Mouse (Mus musculus) right cerebral cortex, postnatal 10 days (tissue): ENCODE measurements around the gene Plpp3.

Experiments used
- DNase-seq, 2 experiments: peaks; one replicate each; pipeline ENCODE4 v3.0.0; 2021; ENCODE audit warnings: low spot score in 2 of 2

The Plpp3 gene

DNA sequence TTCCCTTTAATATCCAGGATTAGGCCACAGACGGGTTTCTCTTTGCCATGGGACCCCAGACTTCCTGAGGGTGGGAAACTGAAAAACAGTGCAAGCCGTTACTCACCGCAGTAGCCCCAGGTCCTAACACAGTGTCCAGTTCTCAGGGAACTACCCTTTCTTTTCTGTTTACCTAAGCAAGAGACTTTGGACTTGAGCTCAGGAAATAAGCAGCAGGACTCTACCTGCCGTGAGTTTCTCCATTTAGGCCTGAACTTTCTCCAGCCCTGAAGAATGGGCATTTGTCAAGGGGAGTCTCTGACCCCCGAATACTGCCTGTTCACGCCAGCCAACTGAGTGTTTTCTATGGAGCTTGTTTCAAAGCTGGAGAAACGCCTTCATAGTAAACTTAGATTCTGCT, 31.7 kb downstream of the Plpp3 start:
- no peak for DNase-seq

DNA sequence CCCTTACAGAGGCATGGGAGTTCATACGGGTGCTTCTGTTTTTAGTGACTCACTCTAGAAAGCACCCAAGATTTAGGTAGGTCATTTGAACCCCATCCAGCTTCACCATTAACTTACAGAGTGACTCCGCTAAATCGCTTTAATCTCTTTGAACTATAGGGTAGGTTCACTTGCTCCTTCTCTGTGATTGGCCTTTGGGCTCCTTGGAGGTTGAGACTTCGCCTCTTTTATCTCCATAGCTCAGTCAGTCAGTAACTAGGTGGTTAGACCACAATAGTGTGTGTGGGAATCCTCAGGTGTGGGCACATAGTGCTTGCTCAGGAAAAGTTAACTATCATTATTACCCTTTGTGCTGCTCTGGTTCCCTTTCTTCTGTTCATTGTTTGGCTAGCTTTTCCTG, 33.7 kb downstream of the Plpp3 start:
- DNase-seq: no peak

DNA sequence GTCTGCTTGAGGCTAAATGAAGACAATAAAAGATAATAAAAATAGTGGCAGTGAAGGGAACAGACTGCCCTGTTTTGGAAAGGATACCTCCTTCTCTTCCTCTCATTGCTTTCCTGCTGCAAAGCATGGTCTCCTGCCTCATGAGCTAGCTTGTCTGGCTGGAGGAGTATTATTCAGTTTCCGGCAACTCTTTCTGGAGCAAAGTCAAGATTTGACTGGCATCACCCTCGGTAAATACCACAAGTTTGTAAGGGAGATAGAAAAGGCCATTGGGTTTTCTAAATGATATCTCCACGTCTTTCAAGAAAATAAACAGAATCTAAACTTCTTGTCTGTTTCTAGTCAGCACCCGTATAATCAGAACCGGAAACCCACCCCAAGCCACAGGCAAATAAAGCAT, 34.4 kb downstream of the Plpp3 start:
- no peak for DNase-seq

DNA sequence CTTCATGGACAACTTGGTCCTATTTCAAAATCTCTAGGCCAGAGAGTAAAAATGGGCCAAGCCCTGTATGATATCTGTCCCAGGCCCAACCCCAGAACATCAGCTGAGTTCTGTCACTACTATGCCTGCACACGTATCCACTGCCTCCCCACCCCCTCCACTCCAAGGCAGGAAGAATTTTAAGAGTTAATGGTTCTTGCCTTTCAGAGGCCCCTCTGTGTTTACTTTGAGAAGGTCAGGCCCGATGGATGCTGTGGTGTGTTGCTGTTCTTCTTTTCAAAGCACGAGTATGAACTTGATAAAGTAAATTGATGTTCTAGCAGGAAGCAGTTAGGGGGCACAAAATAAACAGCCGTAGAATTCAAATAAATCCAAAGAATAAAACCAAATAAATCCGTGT, 35.5 kb downstream of the Plpp3 start:
- no peak for DNase-seq

DNA sequence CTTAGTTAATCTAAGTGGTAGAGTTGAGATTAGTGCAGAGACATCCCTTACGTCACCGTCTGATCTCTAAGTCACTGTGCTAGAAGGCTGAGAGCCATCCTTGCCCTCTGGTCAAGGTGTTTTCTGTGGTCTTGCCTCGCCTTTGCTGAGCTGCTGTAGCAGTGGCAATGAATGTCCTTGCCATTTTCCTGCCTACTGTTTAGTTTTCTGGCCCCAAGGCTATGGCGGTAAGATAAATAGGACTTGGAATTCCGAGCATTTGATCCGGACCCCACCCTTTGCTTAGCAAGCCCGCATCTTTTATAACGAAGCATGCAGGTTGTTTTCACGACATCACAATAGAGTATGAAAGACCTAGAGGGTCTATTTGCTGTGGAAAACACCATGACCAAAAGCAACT, 38.1 kb downstream of the Plpp3 start:
- no peak for DNase-seq

DNA sequence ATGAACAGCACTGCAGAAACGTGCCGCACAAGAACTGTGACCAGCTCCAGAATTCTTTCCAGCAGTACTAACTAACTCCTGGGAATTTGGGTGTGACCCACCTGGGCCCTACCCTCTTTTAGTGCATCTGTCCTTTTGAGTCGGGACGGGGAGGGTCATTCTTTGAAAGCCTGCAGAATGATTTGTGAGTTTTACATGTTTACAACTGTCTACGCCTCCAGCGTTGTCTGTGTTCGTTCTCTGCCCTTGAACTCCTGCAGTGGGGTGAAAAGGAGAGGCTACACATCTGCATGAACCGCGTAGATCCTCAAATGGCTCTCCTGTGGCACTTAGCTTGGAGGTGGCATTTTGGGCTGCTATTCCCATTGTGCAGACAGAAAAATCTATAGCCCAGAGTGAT, 39.0 kb downstream of the Plpp3 start:
- DNase-seq: no peak

DNA sequence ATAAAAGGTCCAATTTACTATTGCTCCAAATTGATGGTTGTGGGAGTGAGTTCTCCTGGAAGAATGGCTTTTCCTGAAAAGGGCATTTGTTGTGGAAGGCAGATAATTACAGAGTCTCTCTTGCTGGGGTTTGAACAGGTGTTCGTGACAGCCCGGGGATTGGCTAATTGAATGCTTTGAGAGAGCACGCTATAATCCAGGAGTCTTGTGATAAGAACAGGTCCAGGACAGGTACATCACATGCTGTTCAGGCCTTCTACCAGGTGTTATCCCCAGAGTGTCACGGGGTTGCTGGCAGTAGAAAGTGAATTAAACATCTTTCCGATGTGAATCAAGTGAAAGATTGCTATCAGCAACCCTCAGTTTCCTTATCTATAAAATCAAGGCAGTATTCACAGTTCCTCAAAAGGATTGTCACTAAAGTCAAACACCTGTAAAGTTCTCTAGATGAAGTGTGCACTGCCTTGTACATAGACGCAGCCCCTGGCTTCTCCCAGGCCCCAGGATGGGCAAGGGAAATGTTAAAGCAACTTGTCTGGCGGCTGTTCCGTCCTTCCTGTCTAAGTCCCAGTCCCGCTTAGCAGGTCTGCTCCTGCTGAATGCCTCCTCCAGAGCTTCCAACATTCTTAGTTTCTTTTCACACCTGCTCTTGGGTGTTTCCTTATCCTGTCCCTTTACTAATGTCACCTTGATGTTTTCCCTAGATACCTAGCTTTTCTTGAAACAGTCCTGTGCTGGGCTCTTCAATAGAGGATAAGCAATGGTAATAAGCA, 40.0 kb downstream of the Plpp3 start:
- no peak for DNase-seq

DNA sequence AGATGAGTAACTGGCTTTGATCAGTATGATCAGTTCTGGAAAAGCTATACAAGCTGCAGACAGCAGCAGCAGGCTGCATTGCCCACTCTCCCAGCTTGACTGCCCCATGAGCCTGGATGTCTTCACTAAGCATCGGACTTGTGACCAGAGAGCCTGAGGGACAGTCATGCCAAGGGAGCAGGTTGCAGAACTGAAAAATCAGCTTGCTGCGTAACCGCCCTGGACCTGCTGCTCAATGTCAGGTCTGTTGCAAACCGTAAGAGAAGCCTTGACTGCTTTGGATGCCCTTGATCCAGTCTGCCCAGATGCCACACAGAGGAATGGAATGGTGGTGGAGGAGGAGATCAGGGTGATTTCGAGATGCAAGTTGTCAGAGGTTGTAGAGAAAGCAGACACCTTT, 41.5 kb downstream of the Plpp3 start:
- no peak for DNase-seq

DNA sequence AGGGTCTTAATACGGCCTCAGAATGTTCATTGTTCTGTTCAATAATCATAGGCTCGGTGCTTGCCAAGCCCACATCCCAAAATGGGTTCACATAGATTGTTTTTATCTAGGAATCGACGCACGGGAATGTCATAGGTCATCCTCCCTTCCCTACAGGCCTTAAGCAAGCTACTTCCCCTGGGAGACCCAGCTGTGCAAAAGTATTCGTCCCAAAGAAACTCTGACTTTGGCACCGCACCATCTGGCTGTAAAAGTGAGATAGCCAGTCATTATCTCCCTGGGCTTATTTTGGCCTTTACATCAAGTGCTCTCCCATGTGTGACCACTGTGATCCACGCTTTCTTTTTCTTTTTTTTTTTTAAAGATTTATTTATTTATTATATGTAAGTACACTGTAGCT, 42.2 kb downstream of the Plpp3 start:
- no peak for DNase-seq

DNA sequence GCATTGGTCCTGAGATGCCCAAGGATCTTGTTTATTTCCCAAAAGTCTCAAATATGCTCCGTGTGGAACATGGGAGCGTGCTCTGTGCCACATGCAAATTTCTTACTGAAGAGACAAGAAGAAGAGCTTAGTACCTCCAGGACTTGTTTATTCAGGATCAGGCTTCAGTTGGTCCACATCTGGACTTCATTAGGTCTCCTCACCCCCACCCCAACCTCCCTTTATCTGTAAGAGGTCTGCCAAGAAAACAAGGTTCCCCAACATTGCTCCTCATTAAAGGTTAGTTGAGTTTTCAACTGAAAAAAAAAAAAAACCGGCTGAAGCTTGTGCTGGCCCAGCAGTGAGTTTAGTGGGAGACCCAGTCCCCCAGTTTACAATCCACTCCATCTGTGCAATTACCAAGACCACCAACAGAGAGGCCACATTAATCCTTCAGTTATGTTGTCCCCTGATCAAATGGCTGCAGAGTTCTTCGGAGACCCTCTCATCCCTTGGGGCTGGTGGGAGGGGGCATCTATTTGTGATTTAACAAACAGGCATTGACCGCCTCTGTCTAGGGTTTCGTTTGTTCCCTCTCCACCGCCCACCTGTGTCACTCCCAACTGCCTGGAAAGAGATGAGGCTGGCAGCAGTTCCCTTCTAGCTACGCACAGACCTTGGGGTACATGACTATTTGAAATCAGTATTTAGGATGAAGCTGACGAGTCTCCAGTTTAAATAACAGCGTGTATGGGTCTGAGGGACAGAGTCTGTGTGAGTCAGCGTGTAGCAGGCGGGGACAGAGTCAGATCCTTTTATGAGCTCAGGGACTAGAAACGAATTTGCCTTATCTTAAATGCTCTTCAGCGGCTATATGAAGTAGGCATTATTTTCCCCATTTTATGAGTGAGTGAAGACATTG, 43.7 kb downstream of the Plpp3 start:
- no peak for DNase-seq

DNA sequence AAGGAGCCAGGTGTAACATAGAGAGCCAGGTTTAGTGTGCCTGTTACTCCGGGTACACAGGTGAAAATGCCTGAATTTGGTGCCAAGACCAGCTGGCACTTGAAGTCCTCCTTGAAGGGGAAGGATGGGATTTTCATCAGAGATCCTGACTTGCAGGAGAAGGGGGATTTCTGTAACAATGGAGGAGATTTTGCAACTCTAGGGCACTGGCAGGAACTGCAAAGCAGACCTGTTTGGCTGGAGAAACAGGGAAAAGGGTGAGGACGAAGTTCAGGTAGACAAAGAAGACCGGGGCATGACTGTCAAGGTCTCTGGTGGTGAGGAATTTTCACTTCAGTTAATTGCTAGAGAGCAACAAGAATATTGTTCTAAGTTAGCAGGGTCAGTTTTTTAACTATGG, 45.3 kb downstream of the Plpp3 start:
- no peak for DNase-seq

DNA sequence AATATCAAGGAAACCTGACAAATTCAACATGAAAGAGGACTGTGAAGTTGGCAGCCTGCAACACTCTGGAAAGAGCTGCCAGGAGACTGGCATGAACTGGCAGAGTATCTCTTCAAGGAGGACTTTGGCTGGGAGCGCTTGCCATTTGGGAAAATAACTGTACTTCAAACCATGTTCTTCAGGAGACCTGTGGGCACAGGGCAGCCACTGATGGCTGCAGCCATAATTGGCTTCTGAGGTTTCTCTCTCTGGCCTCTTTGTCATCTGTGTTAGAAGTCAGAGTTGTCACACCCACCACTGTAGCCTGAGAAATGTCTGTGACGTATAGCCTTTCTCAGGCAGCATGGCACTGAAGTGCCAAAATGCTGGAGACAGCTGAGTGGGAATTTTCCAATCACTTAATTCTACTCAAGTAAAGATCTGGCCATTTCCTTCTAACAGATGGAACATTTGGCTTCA, 46.2 kb downstream of the Plpp3 start:
- peak; percentile 56 to 62 for DNase-seq

DNA sequence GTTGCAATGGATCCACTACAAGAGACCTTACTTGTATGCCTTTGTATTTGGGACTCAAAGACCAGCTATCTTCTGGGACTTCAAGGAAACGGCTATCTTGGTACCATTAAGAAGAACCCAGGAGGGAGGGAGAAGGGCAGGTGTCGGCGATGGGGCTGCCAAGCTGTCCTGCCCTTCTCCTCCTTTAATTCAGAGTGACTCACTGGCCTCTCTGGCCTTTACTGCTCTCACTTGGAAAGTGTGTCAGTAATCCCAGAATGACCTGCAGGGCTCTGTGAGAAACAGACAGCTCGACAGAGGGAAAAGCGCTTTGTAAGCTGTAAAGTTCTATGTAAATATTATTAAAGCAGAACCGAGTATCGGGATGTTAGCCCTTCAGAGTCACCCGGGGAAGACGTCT, 46.9 kb downstream of the Plpp3 start:
- DNase-seq: no peak

DNA sequence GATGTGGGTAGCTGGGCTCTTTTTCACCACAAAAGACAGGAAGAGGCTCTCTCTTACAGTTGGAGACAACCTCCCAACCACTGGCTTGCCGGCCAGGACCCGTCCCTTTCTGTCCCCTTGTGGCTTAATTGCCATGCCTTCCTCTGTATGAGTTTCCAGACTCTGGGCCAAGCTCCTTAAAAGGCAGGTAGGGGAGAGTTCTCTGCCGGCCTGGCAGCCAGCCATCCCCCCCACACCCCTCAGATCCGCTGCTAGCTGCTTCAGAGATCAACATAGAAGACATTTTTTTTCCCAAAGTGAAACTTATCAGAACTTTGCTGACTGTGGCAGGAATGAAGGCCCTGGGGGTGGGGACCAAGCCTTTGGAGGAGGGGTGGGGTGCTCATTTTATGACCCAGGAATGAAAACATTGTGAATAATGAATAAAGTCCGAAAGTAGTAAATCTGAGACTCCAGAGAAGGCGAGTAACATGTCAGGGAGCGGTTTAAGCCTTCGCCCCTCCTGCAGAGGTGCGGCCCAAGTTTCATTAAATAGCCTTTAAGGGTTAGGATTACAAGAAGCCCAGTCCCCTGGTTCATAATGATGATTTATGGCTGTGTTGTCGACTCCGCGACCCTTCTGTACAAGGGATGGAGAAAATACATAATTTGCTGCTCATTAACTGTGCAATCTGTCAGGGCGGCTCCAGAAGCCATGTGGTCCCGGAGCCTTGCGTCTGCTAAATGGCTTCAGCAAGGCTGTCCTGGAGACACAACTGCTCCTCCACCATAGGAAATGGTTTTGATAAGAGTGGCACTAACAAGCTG, 48.1 kb downstream of the Plpp3 start:
- DNase-seq: no peak

DNA sequence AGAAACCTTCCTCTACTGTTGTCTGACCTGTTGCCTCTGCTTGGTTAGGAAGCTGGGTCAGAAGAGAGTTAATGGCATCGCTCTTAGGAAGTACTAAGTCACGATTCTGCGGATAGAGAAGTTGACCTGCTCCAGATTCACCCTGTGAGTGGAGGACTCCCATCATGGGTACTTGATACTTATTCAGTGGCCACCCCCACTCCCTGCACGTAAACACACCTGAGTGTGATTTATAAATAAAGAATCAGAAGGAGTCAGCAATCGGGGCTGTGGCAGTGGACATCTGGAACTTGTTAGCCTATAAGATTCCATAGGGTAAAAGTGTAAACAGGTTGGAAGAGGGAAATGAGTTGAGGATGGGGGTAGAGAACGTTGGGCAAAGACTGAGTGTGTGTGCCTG, 49.0 kb downstream of the Plpp3 start:
- no peak for DNase-seq

DNA sequence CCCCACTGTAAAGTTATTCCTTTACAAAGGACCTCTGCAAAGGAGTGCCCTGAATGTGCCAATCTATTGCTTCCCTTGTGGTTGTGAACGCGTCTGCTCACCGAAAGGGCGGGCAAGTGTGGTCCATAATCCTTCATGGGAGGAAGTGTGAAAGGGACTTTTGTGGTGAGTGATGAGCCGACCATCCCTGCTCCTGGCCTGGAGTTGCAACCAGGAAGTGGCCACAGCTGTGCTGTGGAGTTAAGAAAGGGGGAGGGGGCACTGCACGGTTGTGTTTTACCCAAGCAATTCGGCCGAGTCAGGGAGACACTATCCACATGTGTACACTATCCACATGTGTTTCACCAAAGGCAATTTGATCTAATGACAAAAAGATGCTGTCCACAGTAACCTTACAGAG, 49.8 kb downstream of the Plpp3 start:
- DNase-seq: no peak

DNA sequence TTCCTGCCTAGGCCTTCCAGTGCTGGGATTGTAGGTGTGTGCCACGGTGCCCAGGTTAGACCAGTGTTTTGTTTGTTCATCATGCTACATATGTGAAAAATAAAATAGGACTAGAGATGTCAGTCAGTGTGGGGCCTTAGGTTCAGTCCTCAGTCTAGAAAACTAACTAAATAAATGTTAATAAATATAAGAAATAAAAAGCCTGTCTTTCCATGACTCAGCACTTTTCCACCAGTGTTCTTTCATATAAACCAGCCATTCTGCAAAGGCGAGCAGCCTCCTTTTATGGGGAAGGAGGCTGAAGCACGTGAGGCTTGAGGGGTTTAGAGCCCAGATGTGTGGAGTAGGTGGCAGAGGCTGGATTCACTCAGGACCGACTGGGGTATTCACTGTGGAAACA, 50.5 kb downstream of the Plpp3 start:
- no peak for DNase-seq

DNA sequence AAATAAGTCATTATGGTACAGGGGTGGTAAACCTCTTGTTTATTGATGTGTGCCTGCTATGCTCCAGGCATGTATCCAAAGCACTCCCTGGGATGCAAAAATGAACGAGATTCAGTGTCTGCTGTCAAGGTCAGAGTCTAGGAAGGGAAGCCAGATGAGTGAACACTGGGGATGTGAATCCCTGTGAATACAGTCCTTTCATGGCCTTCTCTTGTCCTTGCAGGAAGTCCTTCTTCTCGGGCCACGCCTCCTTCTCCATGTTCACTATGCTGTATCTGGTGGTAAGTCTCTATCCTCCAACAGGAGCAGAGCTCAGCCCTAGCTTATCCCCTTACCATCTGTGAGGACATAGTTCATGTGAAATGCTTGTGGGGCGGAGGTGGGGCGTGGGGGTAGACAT, 51.8 kb downstream of the Plpp3 start:
- DNase-seq: no peak

DNA sequence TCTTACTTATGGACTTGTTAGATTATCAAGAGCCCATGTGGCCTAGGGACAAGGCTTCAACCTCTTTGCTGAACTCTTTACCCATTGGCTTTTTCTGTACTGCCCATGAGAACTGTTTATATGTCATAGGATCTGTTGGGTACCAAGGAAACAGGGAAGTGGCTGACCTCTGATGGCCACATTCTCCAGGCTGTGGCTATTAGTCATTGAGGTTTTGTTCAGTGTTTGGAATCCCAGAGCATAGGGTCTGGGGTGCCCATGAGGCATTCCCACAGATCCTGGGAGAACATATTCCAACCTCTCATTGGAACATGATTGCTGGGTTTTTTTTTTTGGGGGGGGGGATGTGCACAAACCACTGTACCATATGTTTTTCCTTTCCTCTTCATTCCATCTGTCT, 56.2 kb downstream of the Plpp3 start:
- DNase-seq: no peak

DNA sequence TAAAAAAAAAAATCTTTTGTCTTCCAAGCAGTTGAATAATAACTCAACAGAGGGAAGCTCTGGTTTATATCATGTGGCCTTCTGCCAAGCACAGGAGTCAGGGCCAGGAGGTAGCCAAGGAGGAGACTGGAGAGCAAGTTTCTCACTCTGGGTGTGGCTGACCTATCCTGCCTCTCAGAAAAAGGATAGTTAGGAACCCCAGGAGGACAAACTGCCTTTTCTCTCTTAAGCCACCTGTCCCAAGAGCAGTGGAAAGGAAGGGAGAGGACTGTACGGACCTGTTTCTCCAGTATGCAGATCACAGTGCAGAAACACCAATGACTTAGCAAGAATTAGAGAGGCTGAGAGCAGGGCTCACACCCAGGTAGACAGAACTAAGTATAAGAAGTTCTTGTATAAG, 57.3 kb downstream of the Plpp3 start:
- no peak for DNase-seq

DNA sequence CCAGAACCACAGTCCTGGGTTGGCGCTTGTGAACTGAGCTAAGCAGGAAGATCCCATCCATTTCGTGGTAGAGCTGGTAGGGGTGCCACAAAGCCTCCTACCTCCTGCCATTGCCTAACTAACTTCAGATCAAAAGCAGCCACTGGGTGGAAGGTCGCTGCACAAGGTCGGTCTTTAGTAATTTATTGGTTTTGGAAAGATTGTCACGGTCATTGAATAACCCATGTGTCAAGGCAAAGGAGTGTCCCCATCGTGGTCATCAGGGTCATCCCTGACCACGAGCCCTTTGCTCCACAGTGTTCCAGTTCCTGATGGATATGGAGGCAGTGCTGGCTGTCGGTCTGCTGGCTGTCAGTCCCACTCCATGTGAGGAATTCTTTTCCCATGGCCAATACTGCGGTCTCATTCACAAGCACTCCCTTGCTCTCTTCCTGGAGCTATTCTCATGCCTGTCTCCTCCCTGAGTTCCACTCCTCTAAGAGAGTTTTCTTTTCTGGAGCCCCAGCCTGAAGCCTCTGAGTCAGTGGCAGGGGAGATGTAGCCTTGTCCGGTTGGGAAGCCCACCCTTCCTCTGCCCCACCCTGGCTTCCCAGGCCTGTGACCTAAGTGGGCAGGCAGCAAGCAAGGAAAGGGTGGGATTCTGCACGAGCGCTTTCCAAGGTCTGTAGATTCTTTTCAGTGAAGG, 58.7 kb downstream of the Plpp3 start:
- DNase-seq: no peak

DNA sequence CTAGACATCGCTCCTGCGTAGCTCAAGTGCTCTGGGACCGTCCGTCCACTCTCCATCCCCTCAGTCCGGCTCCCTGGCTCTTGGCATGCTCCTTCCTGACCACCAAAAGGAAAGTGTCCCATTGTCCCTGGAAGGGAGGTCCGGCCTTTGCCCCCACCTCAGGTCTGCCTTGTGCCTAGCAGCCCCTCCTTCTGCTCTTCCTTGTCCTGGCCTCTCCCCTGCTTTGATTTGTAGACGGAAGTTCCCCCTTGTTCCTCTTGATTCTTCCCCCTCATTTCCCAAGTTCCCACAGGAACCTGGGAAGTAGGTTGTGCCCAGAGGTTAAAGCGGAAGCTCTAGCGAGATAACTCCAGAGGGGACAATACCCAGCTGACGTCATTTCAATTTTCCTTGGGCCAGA, 61.1 kb downstream of the Plpp3 start:
- DNase-seq: no peak
